8 mouse cellular contexts compared by ENCODE assay signal in the genomic region with DNA sequence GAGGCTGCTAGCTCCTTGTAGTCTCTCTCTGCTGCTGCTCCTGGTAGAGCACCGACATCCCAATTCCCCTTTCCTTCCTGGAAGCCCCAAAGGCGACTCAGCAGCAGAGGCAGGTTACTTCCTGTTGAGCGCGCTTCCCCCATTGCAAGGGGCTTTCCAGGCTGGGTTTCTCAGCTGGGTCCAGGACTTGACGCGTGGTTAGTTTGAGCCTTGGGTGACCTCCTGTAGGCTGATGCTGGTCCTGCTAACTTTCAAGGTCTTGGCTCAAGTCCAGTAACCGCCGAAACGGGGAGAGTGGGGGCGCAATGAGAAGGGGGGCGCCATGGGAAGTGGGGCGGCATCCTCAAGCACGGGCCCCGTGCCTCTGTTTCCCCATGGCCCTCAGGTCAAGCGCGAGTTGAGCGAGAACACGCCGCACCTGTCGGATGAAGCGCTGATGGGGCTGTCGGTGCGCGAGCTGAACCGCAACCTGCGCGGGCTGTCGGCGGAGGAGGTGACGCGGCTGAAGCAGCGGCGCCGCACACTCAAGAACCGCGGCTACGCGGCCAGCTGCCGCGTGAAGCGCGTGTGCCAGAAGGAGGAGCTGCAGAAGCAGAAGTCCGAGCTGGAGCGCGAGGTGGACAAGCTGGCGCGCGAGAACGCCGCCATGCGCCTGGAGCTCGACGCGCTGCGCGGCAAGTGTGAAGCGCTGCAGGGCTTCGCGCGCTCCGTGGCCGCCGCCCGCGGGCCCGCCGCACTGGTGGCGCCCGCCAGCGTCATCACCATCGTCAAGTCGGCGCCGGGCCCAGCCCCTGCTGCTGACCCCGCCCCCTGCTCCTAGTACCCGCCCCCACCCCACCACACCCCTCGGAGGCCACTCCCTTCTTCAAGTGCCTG. TPM values are rescaled to one million over a fixed set of nuclear protein-coding genes. Genes with fewer than 3 reads are reported as not detected.
DNase-seq lines count a peak whose midpoint lies in the region; ATAC-seq and TF ChIP-seq lines count a peak whose summit lies in the region.

No protein-coding gene starts in this region.

- H3K9ac ChIP-seq in hindbrain, postnatal 0 days (replicated peaks; ENCODE audit: low read length): peak overlapping the region; percentile 55
- H3K9ac ChIP-seq in limb, embryonic 11.5 days (ENCODE audit: low read length): peak overlapping the region; percentile 44

- peaks cover 61% of the 10 kb centered on the region for H3K36me3 ChIP-seq in E14TG2a.4 (ENCODE audit: insufficient read depth, low read length)
- peaks cover 5% of the 10 kb centered on the region; the same call in 1 of the 2 replicates for H3K36me3 ChIP-seq in hindbrain, postnatal 0 days (ENCODE audit: insufficient read depth, low read length)
- peaks cover 5% of the 10 kb centered on the region; the same call in 1 of the 2 replicates for H3K36me3 ChIP-seq in limb, embryonic 11.5 days (ENCODE audit: control insufficient read depth, insufficient read depth, low read length)

- under 1% methylated on average over 77 of the region's 77 CpGs for WGBS in bone marrow, adult 2 months
- under 1% methylated on average over 72 of the region's 77 CpGs for WGBS in hindbrain, postnatal 0 days
- 0% methylated on average over 74 of the region's 77 CpGs for WGBS in limb, embryonic 11.5 days

- peak; percentile 58; the same call in 1 of the 2 replicates for TF ChIP-seq POLR2A in bone marrow, adult 2 months (IDR thresholded peaks at IDR 0.05; ENCODE audit: borderline replicate concordance, control insufficient read depth, low read depth, low read length)

- peak overlapping the region; percentile 82 for H3K4me3 ChIP-seq in E14TG2a.4 (replicated peaks; ENCODE audit: low read length)
- peak overlapping the region; percentile 46 for H3K4me3 ChIP-seq in bone marrow, adult 2 months (replicated peaks; ENCODE audit: control insufficient read depth, low read depth, low read length)
- H3K4me3 ChIP-seq in hindbrain, postnatal 0 days (ENCODE audit: low read length): peak overlapping the region; percentile 39
- H3K4me3 ChIP-seq in limb, embryonic 11.5 days (ENCODE audit: low read depth, low read length): peak overlapping the region; percentile 45

- no peak for TF ChIP-seq CTCF in E14TG2a.4 (conservative IDR thresholded peaks at IDR 0.05; ENCODE audit: low read length)
- TF ChIP-seq CTCF in bone marrow, adult 2 months (IDR thresholded peaks at IDR 0.05; ENCODE audit: control insufficient read depth, insufficient read depth, low read length): no peak
- TF ChIP-seq CTCF in hindbrain, postnatal 0 days (IDR thresholded peaks at IDR 0.05; ENCODE audit: low read depth): 0 out of 2 replicates have a peak, but pooled peaks have one; percentile 15

- ATAC-seq in hindbrain, postnatal 0 days: peak; percentile 73
- peak; percentile 74 for ATAC-seq in limb, embryonic 11.5 days (ENCODE audit: insufficient number of reproducible peaks, low FRiP score, low TSS enrichment, low read depth)

- peak; percentile 22 to 45 for DNase-seq in frontal cortex, postnatal 25 days (ENCODE audit: low spot score in 2 of 2)
- peak; percentile 83 for DNase-seq in hindbrain, postnatal 0 days (ENCODE audit: low spot score)
- peak; percentile 86 for DNase-seq in limb, embryonic 11.5 days (ENCODE audit: low spot score)
- DNase-seq in mesoderm, embryonic 11.5 days (ENCODE audit: low read depth, low spot score): peak; percentile 76
- DNase-seq in right cerebral cortex, postnatal 10 days (ENCODE audit: low spot score in 2 of 2): peak; percentile 75 to 80
- DNase-seq in yolk sac, embryonic 10.5 days (ENCODE audit: low spot score): peak; percentile 89

- H3K27me3 ChIP-seq in E14TG2a.4 (ENCODE audit: insufficient read depth, low read length): peaks cover 18% of the 10 kb centered on the region
- no peaks in the 10 kb centered on the region for H3K27me3 ChIP-seq in hindbrain, postnatal 0 days (ENCODE audit: insufficient read depth, low read length)
- H3K27me3 ChIP-seq in limb, embryonic 11.5 days (ENCODE audit: control insufficient read depth, insufficient read depth, low read length): peaks cover 10% of the 10 kb centered on the region

- H3K4me2 ChIP-seq in hindbrain, postnatal 0 days (ENCODE audit: low read depth, low read length): peak overlapping the region; percentile 77
- H3K4me2 ChIP-seq in limb, embryonic 11.5 days (ENCODE audit: low read depth, severe bottlenecking): peak overlapping the region; percentile 89

- H3K4me1 ChIP-seq in E14TG2a.4 (replicated peaks; ENCODE audit: low read depth, low read length): peaks cover 75% of the 10 kb centered on the region
- no peaks in the 10 kb centered on the region; the same call in 1 of the 2 replicates for H3K4me1 ChIP-seq in bone marrow, adult 2 months (ENCODE audit: control insufficient read depth, insufficient read depth, low read length)
- peaks cover 12% of the 10 kb centered on the region for H3K4me1 ChIP-seq in hindbrain, postnatal 0 days (ENCODE audit: insufficient read depth, low read length)
- peaks cover 16% of the 10 kb centered on the region; the same call in 1 of the 2 replicates for H3K4me1 ChIP-seq in limb, embryonic 11.5 days (ENCODE audit: control insufficient read depth, insufficient read depth, low read length)

- H3K27ac ChIP-seq in bone marrow, adult 2 months (ENCODE audit: control insufficient read depth, insufficient read depth, low read depth, low read length, poor library complexity): peak overlapping the region; percentile 31; the same call in 1 of the 2 replicates
- H3K27ac ChIP-seq in hindbrain, postnatal 0 days: peak overlapping the region; percentile 51
- H3K27ac ChIP-seq in limb, embryonic 11.5 days (replicated peaks; ENCODE audit: low read depth, low read length): 0 out of 2 replicates have a peak overlapping the region, but pooled peaks have one; percentile 21

- no peaks in the 10 kb centered on the region for H3K9me3 ChIP-seq in E14TG2a.4 (ENCODE audit: low read length)
- no peaks in the 10 kb centered on the region for H3K9me3 ChIP-seq in hindbrain, postnatal 0 days (ENCODE audit: low read length)
- H3K9me3 ChIP-seq in limb, embryonic 11.5 days (ENCODE audit: control insufficient read depth, low read length): no peaks in the 10 kb centered on the region

RNA-seq across cellular contexts. Expression of a gene that starts 10.9 kb away (rescaled TPM):
- 0.50 and 3.6 TPM in 2 replicates for polyA plus RNA-seq in bone marrow, adult 2 months (2011; ENCODE audit: insufficient read depth, insufficient read length, low replicate concordance, missing spikeins)
- 4.0 and 5.4 TPM in 2 replicates for total RNA-seq in hindbrain, postnatal 0 days (2014; rRNA removed)
- 1.7 and 2.0 TPM in 2 replicates for polyA plus RNA-seq in hindbrain, postnatal 0 days (2015; fragmentation: Nextera tagmentation; extraction: Ambion mirVana)
- polyA plus RNA-seq in limb, embryonic 11.5 days (2014; fragmentation: Nextera tagmentation; extraction: Ambion mirVana): 2.2 and 2.6 TPM in 2 replicates

RNA-seq across cellular contexts. Expression of a gene that starts 29.1 kb away (rescaled TPM):
- polyA plus RNA-seq in bone marrow, adult 2 months (2011; ENCODE audit: insufficient read depth, insufficient read length, low replicate concordance, missing spikeins): 8.3 and 13.0 TPM in 2 replicates
- total RNA-seq in hindbrain, postnatal 0 days (2014; rRNA removed): 24.3 and 28.8 TPM in 2 replicates
- 15.2 and 15.7 TPM in 2 replicates for polyA plus RNA-seq in hindbrain, postnatal 0 days (2015; fragmentation: Nextera tagmentation; extraction: Ambion mirVana)
- polyA plus RNA-seq in limb, embryonic 11.5 days (2014; fragmentation: Nextera tagmentation; extraction: Ambion mirVana): 10.8 and 11.3 TPM in 2 replicates

RNA-seq across cellular contexts. Expression of a gene that starts 46.1 kb away (rescaled TPM):
- polyA plus RNA-seq in bone marrow, adult 2 months (2011; ENCODE audit: insufficient read depth, insufficient read length, low replicate concordance, missing spikeins): 4.9 and 19.1 TPM in 2 replicates
- 72.4 and 113 TPM in 2 replicates for total RNA-seq in hindbrain, postnatal 0 days (2014; rRNA removed)
- polyA plus RNA-seq in hindbrain, postnatal 0 days (2015; fragmentation: Nextera tagmentation; extraction: Ambion mirVana): 26.6 and 31.6 TPM in 2 replicates
- 50.4 and 59.7 TPM in 2 replicates for polyA plus RNA-seq in limb, embryonic 11.5 days (2014; fragmentation: Nextera tagmentation; extraction: Ambion mirVana)

Comparison
In these comparisons a context has a peak if more than half of its experiments do, and no peak if none do; other contexts are left out.
1. Peak in every context shown above with its lines: DNase-seq, ATAC-seq, H3K4me3 ChIP-seq and H3K27ac ChIP-seq.
2. DNase-seq: peak in every context shown above with its lines; median percentile 89 in yolk sac, embryonic 10.5 days; 86 in limb, embryonic 11.5 days; 83 in hindbrain, postnatal 0 days; 78 in right cerebral cortex, postnatal 10 days; 76 in mesoderm, embryonic 11.5 days; 34 in frontal cortex, postnatal 25 days.